Comparison of ENCODE assay signal across 23 mouse cellular contexts in genomic region chr1:91942583-91942982, GRCm38 (mm10).
DNase-seq lines count a peak whose midpoint lies in the region; ATAC-seq lines count a peak whose summit lies in the region.
"Had no signal": no experiment of that assay in that cellular context is flagged by ENCODE, and none has a peak within 500 bp of the region (broad histone marks: within the 10 kb centered on the region; RNA-seq: fewer than 3 reads in every experiment).

No protein-coding gene starts in this region.

- H3K4me2 ChIP-seq in kidney, embryonic 14.5 days (replicated peaks; ENCODE audit: low read depth, low read length), result no peak overlapping the region
- H3K4me2 ChIP-seq: embryonic facial prominence, embryonic 15.5 days; limb, embryonic 13.5 days; liver, embryonic 13.5 days; lung, embryonic 14.5 days had no signal

- no peak overlapping the region for H3K4me3 ChIP-seq in kidney, embryonic 14.5 days (ENCODE audit: low read length)
- H3K4me3 ChIP-seq: embryonic facial prominence, embryonic 15.5 days; heart, embryonic 10.5 days; hindbrain, embryonic 10.5 days; layer of hippocampus, adult 2 months; limb, embryonic 13.5 days; liver, embryonic 13.5 days; midbrain, embryonic 10.5 days had no signal

- peaks cover 49% of the 10 kb centered on the region; the same call in 1 of the 2 replicates for H3K36me3 ChIP-seq in kidney, embryonic 14.5 days (ENCODE audit: control insufficient read depth, insufficient read depth, low read length)

- WGBS in kidney, embryonic 14.5 days, result 69% methylated on average over 2 of the region's 2 CpGs

- peak; percentile 36 to 56 for DNase-seq in layer of hippocampus, adult 8-10 months (ENCODE audit: low spot score in 2 of 2)
- DNase-seq in layer of hippocampus, postnatal 25 days (ENCODE audit: extremely low spot score in 1 of 2, low spot score in 1 of 2), result no peak
- peak; percentile 45 for DNase-seq in CD4-positive helper T cell, adult 2 months (ENCODE audit: low read depth, low spot score)
- DNase-seq in brain, adult 2 months (ENCODE audit: low read depth, low spot score), result peak; percentile 88
- peak; percentile 53 to 77 for DNase-seq in left cerebral cortex, postnatal 14 days (ENCODE audit: low spot score in 2 of 2)
- no peak for DNase-seq in adipocyte (ENCODE audit: low spot score)
- no peak for DNase-seq in ovary, adult 18-20 months (ENCODE audit: low spot score)
- DNase-seq: adrenal gland, postnatal 36 days; gastrocnemius, postnatal 14 days; kidney, postnatal 10 days; liver, embryonic 13.5 days; lung, embryonic 14.5 days; thymus, postnatal 14 days had no signal

- H3K4me1 ChIP-seq in kidney, embryonic 14.5 days (ENCODE audit: control insufficient read depth, insufficient read depth, low read length), result no peaks in the 10 kb centered on the region
- H3K4me1 ChIP-seq: embryonic facial prominence, embryonic 15.5 days; heart, embryonic 10.5 days; hindbrain, embryonic 10.5 days; limb, embryonic 13.5 days; liver, embryonic 13.5 days; midbrain, embryonic 10.5 days had no signal

- H3K9me3 ChIP-seq in kidney, embryonic 14.5 days (ENCODE audit: control insufficient read depth, low read length), result no peaks in the 10 kb centered on the region
- H3K9me3 ChIP-seq: embryonic facial prominence, embryonic 15.5 days; heart, embryonic 10.5 days; hindbrain, embryonic 10.5 days; limb, embryonic 13.5 days; liver, embryonic 13.5 days; midbrain, embryonic 10.5 days had no signal

- no peak overlapping the region for H3K9ac ChIP-seq in kidney, embryonic 14.5 days (ENCODE audit: low read depth, low read length)
- H3K9ac ChIP-seq: embryonic facial prominence, embryonic 15.5 days; limb, embryonic 13.5 days; liver, embryonic 13.5 days; lung, embryonic 14.5 days had no signal

- intact Hi-C loops in left cerebral cortex, postnatal 14 days (cut with DNase I), result loop anchor here (10.0 kb wide), 1 partner anchor 368 kb away; no protein-coding TSS in a partner anchor

- H3K27me3 ChIP-seq in kidney, embryonic 14.5 days (ENCODE audit: control insufficient read depth, insufficient read depth, low read length), result no peaks in the 10 kb centered on the region
- H3K27me3 ChIP-seq: embryonic facial prominence, embryonic 15.5 days; limb, embryonic 13.5 days; liver, embryonic 13.5 days; Patski had no signal

- ATAC-seq in kidney, embryonic 14.5 days (ENCODE audit: low FRiP score, low TSS enrichment), result no peak
- ATAC-seq: hindbrain, postnatal 0 days; Patski had no signal

- H3K27ac ChIP-seq in kidney, embryonic 14.5 days (ENCODE audit: low read depth, low read length), result no peak overlapping the region
- H3K27ac ChIP-seq: embryonic facial prominence, embryonic 15.5 days; heart, embryonic 10.5 days; hindbrain, embryonic 10.5 days; hindbrain, postnatal 0 days; limb, embryonic 13.5 days; liver, embryonic 13.5 days; midbrain, embryonic 10.5 days; stomach, postnatal 0 days had no signal

Comparison
In these comparisons a context has a peak if more than half of its experiments do, and no peak if none do; other contexts are left out.
1. DNase-seq: peak in layer of hippocampus, adult 8-10 months (2 of 2), CD4-positive helper T cell, adult 2 months (single experiment), brain, adult 2 months (single experiment) and left cerebral cortex, postnatal 14 days (2 of 2); none in layer of hippocampus, postnatal 25 days (0 of 2), adipocyte (single experiment) and ovary, adult 18-20 months (single experiment).